Mouse (Mus musculus): ENCODE data around the gene Slco1c1. TPM values are rescaled to one million over a fixed set of nuclear protein-coding genes. Genes with fewer than 3 reads are reported as not detected.
"Not testable (repeated sequence)": the region's sequence is repeated elsewhere in the genome, so short reads cannot be mapped to it uniquely, and the experiment has no call there.

The Slco1c1 gene
- polyA plus RNA-seq, 1 experiment from 2014 or later = not detected

- 67% methylated on average over 1 of the region's 1 CpGs for WGBS
- Histone ChIP-seq H3K27ac (ENCODE audit: low read depth) (no peak overlapping the region), H3K27me3 (ENCODE audit: insufficient read depth, low read length) (no peaks in the 10 kb centered on the region), H3K4me2 (no peak overlapping the region), H3K9me3 (ENCODE audit: low read depth, low read length) (no peaks in the 10 kb centered on the region), H3K36me3 (ENCODE audit: insufficient read depth) (no peaks in the 10 kb centered on the region), H3K4me3 (ENCODE audit: low read depth, low read length) (no peak overlapping the region), H3K4me1 (ENCODE audit: insufficient read depth) (no peaks in the 10 kb centered on the region), H3K9ac (no peak overlapping the region)
- no peak for TF ChIP-seq CTCF (IDR thresholded peaks at IDR 0.05; ENCODE audit: low read depth)
- ATAC-seq (ENCODE audit: insufficient read depth) = no peak
- DNase-seq = no peak
These were observed 60.7 kb downstream of the Slco1c1 start for GRCm38 (mm10) chr6:141584791-141585403.

DNA sequence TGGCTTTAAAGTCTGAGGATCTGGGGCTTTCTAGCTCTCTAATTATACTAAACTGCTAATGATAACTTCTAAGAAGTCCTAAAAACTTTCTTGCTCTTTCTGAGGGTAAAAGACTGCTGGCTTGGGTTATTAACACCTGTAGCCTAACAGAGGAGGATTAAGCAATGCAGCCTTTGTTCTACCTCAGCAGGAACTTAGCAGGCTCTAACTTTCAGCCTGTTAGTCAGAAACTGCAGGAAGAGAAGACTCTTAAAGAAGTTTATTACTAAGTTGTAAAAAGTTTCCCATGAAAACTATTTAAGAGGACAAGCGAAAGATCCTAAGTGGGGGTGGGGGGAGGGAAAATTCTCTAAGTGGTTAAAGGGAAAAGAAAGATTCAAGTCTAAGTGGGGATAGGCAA lies 65.8 kb downstream of the Slco1c1 start:
- Histone ChIP-seq H3K9ac (no peak overlapping the region), H3K4me3 (ENCODE audit: low read depth, low read length) (no peak overlapping the region), H3K9me3 (ENCODE audit: low read depth, low read length) (no peaks in the 10 kb centered on the region), H3K27ac (ENCODE audit: low read depth) (no peak overlapping the region), H3K4me1 (ENCODE audit: insufficient read depth) (no peaks in the 10 kb centered on the region), H3K4me2 (no peak overlapping the region), H3K27me3 (ENCODE audit: insufficient read depth, low read length) (no peaks in the 10 kb centered on the region), H3K36me3 (ENCODE audit: insufficient read depth) (no peaks in the 10 kb centered on the region)
- DNase-seq (no peak), ATAC-seq (ENCODE audit: insufficient read depth) (no peak)
- 57% methylated on average over 1 of the region's 1 CpGs for WGBS
- TF ChIP-seq CTCF (IDR thresholded peaks at IDR 0.05; ENCODE audit: low read depth) = no peak

GRCm38 (mm10) chr6:141590598-141591200 lies 66.5 kb downstream of the Slco1c1 start:
- H3K4me2 ChIP-seq; H3K27ac ChIP-seq (ENCODE audit: low read depth); H3K4me3 ChIP-seq (ENCODE audit: low read depth, low read length); H3K36me3 ChIP-seq (ENCODE audit: insufficient read depth); ATAC-seq (ENCODE audit: insufficient read depth); H3K9ac ChIP-seq; H3K27me3 ChIP-seq (ENCODE audit: insufficient read depth, low read length); H3K9me3 ChIP-seq (ENCODE audit: low read depth, low read length); H3K4me1 ChIP-seq (ENCODE audit: insufficient read depth); DNase-seq: not testable (repeated sequence)
- 45% methylated on average over 4 of the region's 4 CpGs for WGBS

DNA sequence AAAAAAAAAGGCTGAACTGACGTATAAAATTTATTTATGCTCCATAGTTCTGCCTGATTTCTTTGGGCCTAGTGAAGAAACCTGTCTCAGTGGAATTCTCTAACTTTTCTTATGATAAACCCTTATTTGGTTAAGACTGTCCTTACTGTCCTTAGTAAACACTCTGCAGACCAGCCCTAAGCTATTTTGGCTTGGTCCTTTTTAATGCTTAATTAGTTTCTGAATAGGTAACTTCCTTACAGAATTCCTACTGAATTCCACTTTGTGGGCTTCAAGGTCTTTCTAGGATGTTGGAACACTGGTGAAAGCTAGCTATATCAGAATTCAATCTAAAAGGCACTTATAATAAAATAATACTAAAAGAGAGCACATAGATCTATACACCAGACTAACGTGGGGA lies 71.9 kb downstream of the Slco1c1 start:
- Histone ChIP-seq H3K27me3 (ENCODE audit: insufficient read depth, low read length) (no peaks in the 10 kb centered on the region), H3K4me2 (no peak overlapping the region), H3K36me3 (ENCODE audit: insufficient read depth) (no peaks in the 10 kb centered on the region), H3K9ac (no peak overlapping the region), H3K27ac (ENCODE audit: low read depth) (no peak overlapping the region), H3K4me1 (ENCODE audit: insufficient read depth) (no peaks in the 10 kb centered on the region), H3K9me3 (ENCODE audit: low read depth, low read length) (peaks cover 5% of the 10 kb centered on the region; the same call in 1 of the 2 replicates), H3K4me3 (ENCODE audit: low read depth, low read length) (no peak overlapping the region)
- 84% methylated on average over 2 of the region's 2 CpGs for WGBS
- DNase-seq (no peak), ATAC-seq (ENCODE audit: insufficient read depth) (no peak)
- no peak for TF ChIP-seq CTCF (IDR thresholded peaks at IDR 0.05; ENCODE audit: low read depth)

DNA sequence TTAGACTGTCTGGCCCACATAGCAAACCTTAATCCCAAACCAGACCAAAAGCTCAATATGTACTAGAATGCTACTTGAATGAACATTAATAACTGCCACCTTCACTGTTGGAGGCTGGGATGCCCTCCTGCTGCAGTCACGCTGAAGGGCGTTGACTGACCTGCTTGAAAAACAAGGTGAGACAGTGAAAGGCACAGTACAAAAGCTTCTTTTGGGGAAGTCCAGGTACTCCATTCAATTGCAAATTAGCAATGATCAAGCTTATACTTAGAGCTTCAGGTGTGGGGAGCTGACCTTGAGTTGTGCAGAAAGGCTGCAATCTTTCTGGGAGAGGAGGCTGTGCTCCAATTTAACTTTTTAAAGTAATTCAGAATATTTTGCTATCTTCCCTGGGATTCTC lies 72.9 kb downstream of the Slco1c1 start:
- TF ChIP-seq CTCF (IDR thresholded peaks at IDR 0.05; ENCODE audit: low read depth) = no peak
- no peak overlapping the region for H3K4me3 ChIP-seq (ENCODE audit: low read depth, low read length)
- H3K9ac ChIP-seq = no peak overlapping the region
- WGBS = 98% methylated on average over 2 of the region's 2 CpGs
- H3K27me3 ChIP-seq (ENCODE audit: insufficient read depth, low read length) = no peaks in the 10 kb centered on the region
- ATAC-seq (ENCODE audit: insufficient read depth) = no peak
- H3K36me3 ChIP-seq (ENCODE audit: insufficient read depth) = no peaks in the 10 kb centered on the region
- H3K4me2 ChIP-seq = no peak overlapping the region
- H3K9me3 ChIP-seq (ENCODE audit: low read depth, low read length) = peaks cover 5% of the 10 kb centered on the region; the same call in 1 of the 2 replicates
- DNase-seq = no peak
- H3K27ac ChIP-seq (ENCODE audit: low read depth) = no peak overlapping the region
- H3K4me1 ChIP-seq (ENCODE audit: insufficient read depth) = no peaks in the 10 kb centered on the region

DNA sequence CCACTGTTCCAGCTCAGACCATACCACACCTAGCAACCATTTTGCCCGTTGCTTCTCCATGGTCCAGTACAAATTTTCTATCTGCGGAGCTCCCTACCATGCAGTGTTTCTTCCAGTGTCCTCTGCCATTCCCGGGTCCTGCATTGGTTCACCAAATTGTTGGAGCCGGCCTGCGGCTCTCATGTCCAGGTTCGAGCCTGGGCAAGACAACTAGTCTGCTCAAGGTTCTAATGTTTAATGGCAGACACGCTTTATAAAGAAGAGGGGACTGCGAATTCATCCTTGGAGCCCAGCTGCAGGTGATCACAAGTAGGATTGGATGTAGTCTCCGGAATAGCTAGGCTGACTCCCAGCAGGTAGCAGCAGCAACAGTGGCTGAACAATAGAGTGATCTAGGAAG lies 76.8 kb downstream of the Slco1c1 start:
- no peak for ATAC-seq (ENCODE audit: insufficient read depth)
- WGBS = 71% methylated on average over 9 of the region's 9 CpGs
- no peak for DNase-seq
- no peaks in the 10 kb centered on the region for H3K27me3 ChIP-seq (ENCODE audit: insufficient read depth, low read length)
- TF ChIP-seq CTCF (IDR thresholded peaks at IDR 0.05; ENCODE audit: low read depth) = no peak
- no peak overlapping the region for H3K4me3 ChIP-seq (ENCODE audit: low read depth, low read length)
- no peak overlapping the region for H3K27ac ChIP-seq (ENCODE audit: low read depth)
- H3K9me3 ChIP-seq (ENCODE audit: low read depth, low read length) = peaks cover 5% of the 10 kb centered on the region; the same call in 1 of the 2 replicates
- H3K9ac ChIP-seq = no peak overlapping the region
- H3K4me1 ChIP-seq (ENCODE audit: insufficient read depth) = no peaks in the 10 kb centered on the region
- no peaks in the 10 kb centered on the region for H3K36me3 ChIP-seq (ENCODE audit: insufficient read depth)
- H3K4me2 ChIP-seq = no peak overlapping the region

GRCm38 (mm10) chr6:141610702-141611260 lies 86.6 kb downstream of the Slco1c1 start:
- H3K4me1 ChIP-seq (ENCODE audit: insufficient read depth) = no peaks in the 10 kb centered on the region
- no peak overlapping the region for H3K4me2 ChIP-seq
- WGBS = 58% methylated on average over 2 of the region's 2 CpGs
- H3K36me3 ChIP-seq (ENCODE audit: insufficient read depth) = no peaks in the 10 kb centered on the region
- no peak for DNase-seq
- no peaks in the 10 kb centered on the region for H3K27me3 ChIP-seq (ENCODE audit: insufficient read depth, low read length)
- H3K9me3 ChIP-seq (ENCODE audit: low read depth, low read length) = no peaks in the 10 kb centered on the region
- TF ChIP-seq CTCF (IDR thresholded peaks at IDR 0.05; ENCODE audit: low read depth) = no peak
- H3K4me3 ChIP-seq (ENCODE audit: low read depth, low read length) = no peak overlapping the region
- no peak overlapping the region for H3K9ac ChIP-seq
- ATAC-seq (ENCODE audit: insufficient read depth) = no peak
- no peak overlapping the region for H3K27ac ChIP-seq (ENCODE audit: low read depth)
